Mouse (Mus musculus): ENCODE measurements at regions not wholly inside any gene's neighbourhood (a gene's known extent, or its start where the extent isn't known, plus 50 kb on each side); places are given as distances from the start of the nearest gene placed in this dataset.

GRCm38 (mm10) chr1:177667041-177667791, 62.4 kb upstream of the 1700016C15Rik start:
- no peak for DNase-seq (ENCODE audit: low read depth, low spot score)

GRCm38 (mm10) chr1:177670576-177670975, 59.0 kb upstream of the 1700016C15Rik start:
- no peak for DNase-seq (ENCODE audit: low read depth, low spot score)

- DNase-seq (ENCODE audit: low read depth, low spot score): no peak
Measured at GRCm38 (mm10) chr1:177676657-177677056, 53.0 kb upstream of the 1700016C15Rik start.

- DNase-seq (ENCODE audit: low read depth, low spot score): no peak
Measured at GRCm38 (mm10) chr1:177678832-177679231, 50.8 kb upstream of the 1700016C15Rik start.

All from brain, embryonic 18.5 days (tissue).